Comparison of ENCODE assay signal across 24 mouse cellular contexts in the genomic region with DNA sequence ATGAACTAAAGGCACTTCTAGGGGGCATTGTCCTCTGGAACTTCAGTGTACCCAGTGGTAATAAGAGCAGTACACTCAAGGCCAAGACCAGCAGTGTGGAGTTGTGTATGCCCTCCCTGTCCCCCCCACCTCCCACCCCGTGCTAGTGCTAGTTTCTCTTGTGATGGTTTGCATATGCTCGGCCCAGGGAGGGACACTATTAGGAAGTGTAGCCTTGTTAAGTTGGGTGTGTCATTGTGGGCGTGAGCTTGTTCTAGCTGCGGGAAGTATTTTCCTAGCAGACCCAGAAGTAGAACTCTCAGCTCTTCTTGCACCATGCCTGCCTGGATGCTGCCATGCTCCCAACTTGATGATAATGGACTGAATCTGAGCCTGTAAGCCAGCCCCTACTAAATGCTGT. TPM values are rescaled to one million over a fixed set of nuclear protein-coding genes. Genes with fewer than 3 reads are reported as not detected.
A peak's percentile ranks its signal among the peaks of the same experiment; 100 is the strongest.
DNase-seq lines count a peak whose midpoint lies in the region; ATAC-seq and TF ChIP-seq lines count a peak whose summit lies in the region.
"Had no signal": no experiment of that assay in that cellular context is flagged by ENCODE, and none has a peak within 500 bp of the region (broad histone marks: within the 10 kb centered on the region; RNA-seq: fewer than 3 reads in every experiment).

No protein-coding gene starts in this region.

- H3K36me3 ChIP-seq in intestine, embryonic 15.5 days = peaks cover 33% of the 10 kb centered on the region
- H3K36me3 ChIP-seq in intestine, embryonic 16.5 days (ENCODE audit: control insufficient read depth, insufficient read depth, low read length) = peaks cover 8% of the 10 kb centered on the region
- H3K36me3 ChIP-seq in stomach, postnatal 0 days (ENCODE audit: control insufficient read depth, insufficient read depth, low read length) = peaks cover 11% of the 10 kb centered on the region
- H3K36me3 ChIP-seq in hindbrain, postnatal 0 days (ENCODE audit: insufficient read depth, low read length) = peaks cover 33% of the 10 kb centered on the region

- 0 out of 2 replicates have a peak, but pooled peaks have one; percentile 27 for ATAC-seq in intestine, embryonic 15.5 days
- ATAC-seq in intestine, embryonic 16.5 days = no peak
- 0 out of 2 replicates have a peak, but pooled peaks have one; percentile 33 for ATAC-seq in stomach, postnatal 0 days (ENCODE audit: low FRiP score, low TSS enrichment)
- no peak for ATAC-seq in hindbrain, postnatal 0 days
- ATAC-seq: activated CD4-positive, CD25-positive, alpha-beta regulatory T cell, adult 4 months; CD4-positive, CD25-positive, alpha-beta regulatory T cell, adult 4 months; Patski had no signal

- H3K27me3 ChIP-seq in intestine, embryonic 15.5 days (replicated peaks) = no peaks in the 10 kb centered on the region
- no peaks in the 10 kb centered on the region; the same call in 1 of the 2 replicates for H3K27me3 ChIP-seq in intestine, embryonic 16.5 days (replicated peaks; ENCODE audit: control insufficient read depth, insufficient read depth, low read length)
- no peaks in the 10 kb centered on the region for H3K27me3 ChIP-seq in stomach, postnatal 0 days (ENCODE audit: control insufficient read depth, insufficient read depth, low read length)
- H3K27me3 ChIP-seq in hindbrain, postnatal 0 days (ENCODE audit: insufficient read depth, low read length) = no peaks in the 10 kb centered on the region
- H3K27me3 ChIP-seq: CH12.LX, Patski had no signal

- peaks cover 2% of the 10 kb centered on the region; the same call in 1 of the 2 replicates for H3K4me1 ChIP-seq in intestine, embryonic 15.5 days (replicated peaks)
- H3K4me1 ChIP-seq in intestine, embryonic 16.5 days (ENCODE audit: control insufficient read depth, insufficient read depth, low read length) = peaks cover 4% of the 10 kb centered on the region
- H3K4me1 ChIP-seq in stomach, postnatal 0 days (replicated peaks; ENCODE audit: control insufficient read depth, insufficient read depth) = no peaks in the 10 kb centered on the region
- no peaks in the 10 kb centered on the region for H3K4me1 ChIP-seq in hindbrain, postnatal 0 days (ENCODE audit: insufficient read depth, low read length)

- no peaks in the 10 kb centered on the region for H3K9me3 ChIP-seq in intestine, embryonic 15.5 days
- no peaks in the 10 kb centered on the region for H3K9me3 ChIP-seq in intestine, embryonic 16.5 days (ENCODE audit: control insufficient read depth, low read length)
- no peaks in the 10 kb centered on the region for H3K9me3 ChIP-seq in stomach, postnatal 0 days (ENCODE audit: control insufficient read depth, low read length)
- no peaks in the 10 kb centered on the region for H3K9me3 ChIP-seq in hindbrain, postnatal 0 days (ENCODE audit: low read length)
- H3K9me3 ChIP-seq: G1E had no signal

- no peak overlapping the region for H3K9ac ChIP-seq in intestine, embryonic 15.5 days
- H3K9ac ChIP-seq in intestine, embryonic 16.5 days (ENCODE audit: low read depth, low read length) = no peak overlapping the region
- no peak overlapping the region for H3K9ac ChIP-seq in stomach, postnatal 0 days (ENCODE audit: low read length)
- no peak overlapping the region for H3K9ac ChIP-seq in hindbrain, postnatal 0 days (replicated peaks; ENCODE audit: low read length)

- no peak overlapping the region for H3K27ac ChIP-seq in intestine, embryonic 15.5 days
- no peak overlapping the region for H3K27ac ChIP-seq in intestine, embryonic 16.5 days (ENCODE audit: low read length)
- no peak overlapping the region for H3K27ac ChIP-seq in stomach, postnatal 0 days (replicated peaks)
- no peak overlapping the region for H3K27ac ChIP-seq in hindbrain, postnatal 0 days

- no peak overlapping the region for H3K4me2 ChIP-seq in intestine, embryonic 15.5 days (replicated peaks)
- no peak overlapping the region for H3K4me2 ChIP-seq in intestine, embryonic 16.5 days (ENCODE audit: low read depth, low read length)
- H3K4me2 ChIP-seq in stomach, postnatal 0 days (replicated peaks; ENCODE audit: low read depth) = no peak overlapping the region
- no peak overlapping the region for H3K4me2 ChIP-seq in hindbrain, postnatal 0 days (ENCODE audit: low read depth, low read length)

- TF ChIP-seq EP300 in stomach, postnatal 0 days (optimal IDR thresholded peaks at IDR 0.05) = no peak

- no peak for TF ChIP-seq CTCF in stomach, postnatal 0 days (IDR thresholded peaks at IDR 0.05; ENCODE audit: low read depth)
- TF ChIP-seq CTCF in hindbrain, postnatal 0 days (IDR thresholded peaks at IDR 0.05; ENCODE audit: low read depth) = no peak

- no peak overlapping the region for H3K4me3 ChIP-seq in intestine, embryonic 15.5 days (replicated peaks)
- H3K4me3 ChIP-seq in intestine, embryonic 16.5 days (ENCODE audit: low read length) = no peak overlapping the region
- no peak overlapping the region for H3K4me3 ChIP-seq in stomach, postnatal 0 days (ENCODE audit: low read depth, low read length)
- no peak overlapping the region for H3K4me3 ChIP-seq in hindbrain, postnatal 0 days (ENCODE audit: low read length)

- WGBS in intestine, embryonic 15.5 days = 57% methylated on average over 4 of the region's 4 CpGs
- WGBS in intestine, embryonic 16.5 days = 62% methylated on average over 4 of the region's 4 CpGs
- WGBS in stomach, postnatal 0 days = 64% methylated on average over 4 of the region's 4 CpGs
- 79% methylated on average over 4 of the region's 4 CpGs for WGBS in hindbrain, postnatal 0 days

- peak; percentile 62 for DNase-seq in R1 (ENCODE audit: low read depth, low spot score)
- peak; percentile 53 for DNase-seq in ZHBTc4 (ENCODE audit: low read depth, low spot score)
- no peak for DNase-seq in stomach, postnatal 0 days (ENCODE audit: low spot score)
- DNase-seq in right cerebral cortex, postnatal 10 days (ENCODE audit: low spot score in 2 of 2) = no peak
- no peak for DNase-seq in hindbrain, postnatal 0 days (ENCODE audit: low spot score)
- no peak for DNase-seq in frontal cortex, postnatal 10 days (ENCODE audit: low spot score in 2 of 2)
- DNase-seq: adrenal gland, adult 2 months; adrenal gland, adult 8-10 months; adrenal gland, postnatal 10 days; adrenal gland, postnatal 14 days; adrenal gland, postnatal 25 days; adrenal gland, postnatal 36 days; B cell, adult 2 months; cerebellum, adult 11 months; cerebellum, adult 11-12 months; cerebellum, adult 18-20 months; cerebellum, adult 2 months had no signal

RNA-seq across cellular contexts. Expression of gene P4htm, which starts 4.5 kb away (rescaled TPM):
- 5.8 and 6.4 TPM in 2 replicates for polyA plus RNA-seq in intestine, embryonic 15.5 days (2015; fragmentation: Nextera tagmentation; extraction: Ambion mirVana)
- 4.5 and 5.0 TPM in 2 replicates for polyA plus RNA-seq in intestine, embryonic 16.5 days (2015; fragmentation: Nextera tagmentation; extraction: Ambion mirVana)
- polyA plus RNA-seq in stomach, postnatal 0 days (2015; fragmentation: Nextera tagmentation; extraction: Ambion mirVana) = 3.7 and 4.4 TPM in 2 replicates
- 50.8 and 62.6 TPM in 2 replicates for total RNA-seq in hindbrain, postnatal 0 days (2014; rRNA removed)
- 38.7 and 38.8 TPM in 2 replicates for polyA plus RNA-seq in hindbrain, postnatal 0 days (2015; fragmentation: Nextera tagmentation; extraction: Ambion mirVana)

RNA-seq across cellular contexts. Expression of gene Wdr6, which starts 23.4 kb away (rescaled TPM):
- polyA plus RNA-seq in intestine, embryonic 15.5 days (2015; fragmentation: Nextera tagmentation; extraction: Ambion mirVana) = 71.4 and 72.7 TPM in 2 replicates
- 60.7 and 64.4 TPM in 2 replicates for polyA plus RNA-seq in intestine, embryonic 16.5 days (2015; fragmentation: Nextera tagmentation; extraction: Ambion mirVana)
- polyA plus RNA-seq in stomach, postnatal 0 days (2015; fragmentation: Nextera tagmentation; extraction: Ambion mirVana) = 23.2 and 25.5 TPM in 2 replicates
- total RNA-seq in hindbrain, postnatal 0 days (2014; rRNA removed) = 581 and 603 TPM in 2 replicates
- polyA plus RNA-seq in hindbrain, postnatal 0 days (2015; fragmentation: Nextera tagmentation; extraction: Ambion mirVana) = 265 and 282 TPM in 2 replicates

RNA-seq across cellular contexts. Expression of gene Dalrd3, which starts 32.3 kb away (rescaled TPM):
- 112 and 118 TPM in 2 replicates for polyA plus RNA-seq in intestine, embryonic 15.5 days (2015; fragmentation: Nextera tagmentation; extraction: Ambion mirVana)
- polyA plus RNA-seq in intestine, embryonic 16.5 days (2015; fragmentation: Nextera tagmentation; extraction: Ambion mirVana) = 100 and 115 TPM in 2 replicates
- 44.9 and 50.5 TPM in 2 replicates for polyA plus RNA-seq in stomach, postnatal 0 days (2015; fragmentation: Nextera tagmentation; extraction: Ambion mirVana)
- 97.3 and 109 TPM in 2 replicates for total RNA-seq in hindbrain, postnatal 0 days (2014; rRNA removed)
- polyA plus RNA-seq in hindbrain, postnatal 0 days (2015; fragmentation: Nextera tagmentation; extraction: Ambion mirVana) = 251 and 255 TPM in 2 replicates

RNA-seq across cellular contexts. Expression of gene Ndufaf3, which starts 34.8 kb away (rescaled TPM):
- 37.7 and 42.4 TPM in 2 replicates for polyA plus RNA-seq in intestine, embryonic 15.5 days (2015; fragmentation: Nextera tagmentation; extraction: Ambion mirVana)
- 41.1 and 42.1 TPM in 2 replicates for polyA plus RNA-seq in intestine, embryonic 16.5 days (2015; fragmentation: Nextera tagmentation; extraction: Ambion mirVana)
- 40.4 and 42.4 TPM in 2 replicates for polyA plus RNA-seq in stomach, postnatal 0 days (2015; fragmentation: Nextera tagmentation; extraction: Ambion mirVana)
- total RNA-seq in hindbrain, postnatal 0 days (2014; rRNA removed) = 54.1 and 70.5 TPM in 2 replicates
- polyA plus RNA-seq in hindbrain, postnatal 0 days (2015; fragmentation: Nextera tagmentation; extraction: Ambion mirVana) = 84.5 and 88.9 TPM in 2 replicates

RNA-seq across cellular contexts. Expression of gene Impdh2, which starts 41.9 kb away (rescaled TPM):
- 173 and 179 TPM in 2 replicates for polyA plus RNA-seq in intestine, embryonic 15.5 days (2015; fragmentation: Nextera tagmentation; extraction: Ambion mirVana)
- polyA plus RNA-seq in intestine, embryonic 16.5 days (2015; fragmentation: Nextera tagmentation; extraction: Ambion mirVana) = 149 and 173 TPM in 2 replicates
- polyA plus RNA-seq in stomach, postnatal 0 days (2015; fragmentation: Nextera tagmentation; extraction: Ambion mirVana) = 67.1 and 70.6 TPM in 2 replicates
- 93.8 and 98.3 TPM in 2 replicates for total RNA-seq in hindbrain, postnatal 0 days (2014; rRNA removed)
- polyA plus RNA-seq in hindbrain, postnatal 0 days (2015; fragmentation: Nextera tagmentation; extraction: Ambion mirVana) = 103 and 106 TPM in 2 replicates

Comparison
In these comparisons a context has a peak if more than half of its experiments do, and no peak if none do; other contexts are left out.
1. ATAC-seq: peak in intestine, embryonic 15.5 days (single experiment) and stomach, postnatal 0 days (single experiment); none in intestine, embryonic 16.5 days (single experiment) and hindbrain, postnatal 0 days (single experiment).
2. DNase-seq: peak in R1 (single experiment) and ZHBTc4 (single experiment); none in stomach, postnatal 0 days (single experiment), right cerebral cortex, postnatal 10 days (0 of 2), hindbrain, postnatal 0 days (single experiment) and frontal cortex, postnatal 10 days (0 of 2).